Mouse (Mus musculus) heart, postnatal 0 days (tissue): Measurements from ENCODE around the gene Angptl2. TPM values are rescaled to one million over a fixed set of nuclear protein-coding genes. Genes with fewer than 3 reads are reported as not detected.

Experiments
- ATAC-seq: fragments of 200-750 bp; cut with Nextera tagmentation; 2 replicates; pipeline ENCODE4 v1.8.0; 2017; ENCODE audit warnings: low read depth, moderate number of reproducible peaks, moderate library complexity; ENCODE audit not compliant: insufficient read depth
- DNase-seq: peaks from one replicate; pipeline ENCODE4 v3.0.0-alpha.2; 2016; ENCODE audit warnings: low spot score
- H3K27ac ChIP-seq: fragments of 300-500 bp; sonication (generic); 2 replicates; pipeline ENCODE4 v1.5.1; 2014; ENCODE audit warnings: low read depth, mild to moderate bottlenecking
- H3K27me3 ChIP-seq: fragments of 300-500 bp; sonication (generic); 2 replicates; pipeline ENCODE4 v1.6.1; 2014; ENCODE audit warnings: low read length, mixed read lengths; ENCODE audit not compliant: control insufficient read depth, insufficient read depth
- H3K36me3 ChIP-seq: fragments of 300-500 bp; sonication (generic); replicated peaks from 2 replicates; pipeline ENCODE4 v1.6.1; 2014; ENCODE audit warnings: low read length, mixed read lengths; ENCODE audit not compliant: control insufficient read depth, insufficient read depth
- H3K4me1 ChIP-seq: fragments of 300-500 bp; sonication (generic); 2 replicates; pipeline ENCODE4 v1.6.1; 2014; ENCODE audit warnings: antibody characterized with exemption; ENCODE audit not compliant: control insufficient read depth, insufficient read depth
- H3K4me2 ChIP-seq: fragments of 300-500 bp; sonication (generic); 2 replicates; pipeline ENCODE4 v1.6.1; 2014; ENCODE audit warnings: low read depth, mild to moderate bottlenecking, low read length, moderate library complexity
- H3K4me3 ChIP-seq: fragments of 300-500 bp; sonication (generic); 2 replicates; pipeline ENCODE4 v1.5.1; 2014; ENCODE audit warnings: low read depth, low read length
- H3K9ac ChIP-seq: fragments of 300-500 bp; sonication (generic); replicated peaks from 2 replicates; pipeline ENCODE4 v1.6.1; 2014; ENCODE audit warnings: low read depth, low read length, mixed read lengths
- H3K9me3 ChIP-seq: fragments of 300-500 bp; sonication (generic); replicated peaks from 2 replicates; pipeline ENCODE4 v1.6.1; 2016; ENCODE audit warnings: low read length; ENCODE audit not compliant: control insufficient read depth
- CTCF ChIP-seq: IDR thresholded peaks from 2 replicates; pipeline ENCODE4 v1.5.1; 2016; ENCODE audit warnings: antibody characterized with exemption, control low read depth, low read depth
- EP300 ChIP-seq: IDR thresholded peaks from 2 replicates; pipeline ENCODE4 v1.6.1; 2016; ENCODE audit warnings: antibody characterized with exemption, low read depth
- WGBS: fragments of 180-500 bp; shearing (Covaris S2); extraction: QIAGEN DNeasy Blood & Tissue Kit; methylation state at CpG from one replicate; pipeline ENCODE4 v1.1.7; 2014; 5-methylcytosine and 5-hydroxymethylcytosine counted together
- polyA plus RNA-seq: library from polyadenylated mRNA; unstranded; fragments of >200 nt; fragmentation: Nextera tagmentation; extraction: Ambion mirVana; gene quantifications from 2 replicates; pipeline ENCODE4 v1.2.1, GENCODE M21; 2015
- total RNA-seq: library from RNA; depleted of rRNA; stranded (reverse); fragments of >200 nt; gene quantifications from 2 replicates; pipeline ENCODE4 v1.2.3, GENCODE M21; 2014; ENCODE audit warnings: low replicate concordance

Gene Angptl2
- total and polyA plus RNA-seq, 2 experiments from 2014 or later: 66.5 to 124 TPM

DNA sequence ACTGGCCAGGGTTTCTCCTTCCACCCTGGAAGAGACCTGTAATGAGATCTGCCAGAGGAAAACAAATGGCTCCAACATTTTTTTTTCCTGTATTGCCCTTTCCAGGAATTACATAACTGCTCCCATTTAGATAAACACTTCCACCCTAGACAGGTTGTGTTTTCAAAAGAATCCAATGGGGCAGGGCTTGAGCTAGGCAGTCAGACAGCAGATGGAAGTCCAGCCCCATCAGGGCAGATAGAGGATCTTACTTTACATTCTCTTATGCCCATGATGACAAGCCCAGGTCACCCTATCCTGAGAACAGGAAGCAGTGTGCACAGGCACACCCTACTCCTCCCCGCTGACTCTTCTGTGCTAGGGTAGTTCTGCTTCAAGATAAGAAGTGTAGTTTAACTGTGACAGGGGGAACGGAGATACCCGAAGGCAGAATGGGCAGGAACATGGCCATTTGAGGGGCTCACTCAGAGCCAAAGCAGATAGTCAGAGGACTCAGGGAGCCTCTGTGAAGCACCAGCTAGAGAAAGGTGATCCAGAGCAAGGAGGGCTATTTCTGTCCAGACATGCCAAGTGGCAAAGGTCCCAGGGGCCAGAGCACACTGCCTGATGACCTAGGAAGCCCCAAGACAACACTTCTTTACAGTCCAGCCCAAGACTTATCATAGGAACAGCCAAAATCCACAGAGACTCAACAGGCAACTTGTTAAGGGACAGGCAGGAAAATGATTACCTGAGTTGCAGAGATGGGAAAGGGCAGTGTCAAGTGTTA, 41.1 kb downstream of the Angptl2 start:
- TF ChIP-seq EP300: no peak
- H3K9ac ChIP-seq: no peak overlapping the region
- no peak overlapping the region for H3K27ac ChIP-seq
- no peak for DNase-seq
- no peaks in the 10 kb centered on the region for H3K36me3 ChIP-seq
- H3K4me2 ChIP-seq: no peak overlapping the region
- no peaks in the 10 kb centered on the region for H3K27me3 ChIP-seq
- peaks cover 51% of the 10 kb centered on the region for H3K4me1 ChIP-seq
- no peaks in the 10 kb centered on the region for H3K9me3 ChIP-seq
- no peak for ATAC-seq
- no peak overlapping the region for H3K4me3 ChIP-seq
- 20% methylated on average over 3 of the region's 3 CpGs for WGBS

DNA sequence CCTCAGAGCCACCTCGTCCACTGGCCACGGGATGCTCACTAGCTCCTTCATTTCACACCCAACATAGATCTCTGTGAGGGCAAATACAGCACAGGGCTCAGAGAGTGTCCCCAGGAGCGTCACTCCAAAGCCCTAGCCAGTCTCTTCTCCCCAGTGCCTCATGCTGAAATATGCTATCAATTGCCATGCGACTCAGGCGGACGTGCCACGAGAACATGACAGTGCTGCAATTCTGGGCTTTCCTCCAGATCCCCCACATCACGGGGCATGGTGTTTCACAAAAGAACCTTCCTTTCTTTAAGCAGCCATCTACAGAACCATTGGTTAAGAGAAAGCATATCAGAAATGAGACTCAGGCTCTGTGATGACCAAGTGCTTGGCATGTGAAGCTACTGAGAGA, 44.9 kb downstream of the Angptl2 start:
- Histone ChIP-seq H3K4me3 (no peak overlapping the region), H3K9ac (no peak overlapping the region), H3K4me2 (no peak overlapping the region), H3K36me3 (no peaks in the 10 kb centered on the region), H3K27ac (peak overlapping the region; percentile 32; the same call in 1 of the 2 replicates), H3K27me3 (no peaks in the 10 kb centered on the region), H3K9me3 (no peaks in the 10 kb centered on the region), H3K4me1 (peaks cover 36% of the 10 kb centered on the region)
- DNase-seq (peak; percentile 49), ATAC-seq (peak; percentile 69)
- TF ChIP-seq EP300: peak; percentile 44; the same call in 1 of the 2 replicates
- TF ChIP-seq CTCF: no peak
- 49% methylated on average over 8 of the region's 8 CpGs for WGBS

DNA sequence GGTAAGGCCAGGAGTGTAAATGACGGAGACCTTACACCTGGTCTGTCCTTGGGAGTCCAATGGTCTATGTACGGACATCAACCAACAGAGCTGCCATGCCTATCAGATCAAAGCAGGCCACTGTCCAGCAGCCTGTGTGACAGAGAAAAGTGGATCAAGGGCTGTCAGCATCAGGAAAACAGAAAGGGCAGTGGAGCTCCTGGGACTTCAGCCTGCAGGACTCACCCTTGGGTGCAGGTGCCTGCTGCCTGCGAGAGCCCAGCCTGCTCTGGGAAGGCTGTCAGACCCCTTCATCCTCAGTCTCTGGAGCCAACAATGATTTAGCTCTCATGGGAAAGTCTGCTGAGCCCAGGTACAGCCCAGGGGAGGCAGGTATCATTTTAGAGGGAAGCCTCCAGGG, 45.6 kb downstream of the Angptl2 start:
- Histone ChIP-seq H3K9me3 (no peaks in the 10 kb centered on the region), H3K9ac (no peak overlapping the region), H3K36me3 (no peaks in the 10 kb centered on the region), H3K4me3 (no peak overlapping the region), H3K27ac (no peak overlapping the region), H3K27me3 (no peaks in the 10 kb centered on the region), H3K4me1 (peaks cover 41% of the 10 kb centered on the region), H3K4me2 (no peak overlapping the region)
- TF ChIP-seq CTCF (no peak), EP300 (no peak)
- DNase-seq (no peak), ATAC-seq (no peak)
- WGBS: 92% methylated on average over 3 of the region's 3 CpGs

DNA sequence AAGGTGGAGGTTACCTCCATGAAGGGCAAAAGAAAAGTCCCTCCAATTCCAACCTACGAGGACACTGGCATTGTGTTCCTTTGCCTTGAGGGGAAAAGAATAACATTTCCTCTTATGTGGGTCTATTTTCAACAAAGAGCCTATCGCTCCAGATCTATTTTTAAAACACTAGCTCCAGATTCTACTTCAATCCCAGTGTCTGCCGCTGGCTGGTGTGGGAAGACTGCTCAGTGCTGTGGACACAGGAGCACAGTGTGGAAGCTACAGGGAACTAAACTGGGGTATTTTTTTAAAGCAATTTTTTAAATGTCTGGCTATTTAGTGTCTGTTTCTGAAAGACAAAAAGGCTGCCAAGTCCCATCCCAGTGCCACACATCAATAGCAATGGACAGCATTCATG, 49.9 kb downstream of the Angptl2 start:
- H3K4me3 ChIP-seq: no peak overlapping the region
- no peak for DNase-seq
- H3K4me2 ChIP-seq: 0 out of 2 replicates have a peak overlapping the region, but pooled peaks have one; percentile 15
- no peaks in the 10 kb centered on the region for H3K36me3 ChIP-seq
- H3K4me1 ChIP-seq: peaks cover 48% of the 10 kb centered on the region
- H3K27me3 ChIP-seq: no peaks in the 10 kb centered on the region
- peak overlapping the region; percentile 35; the same call in 1 of the 2 replicates for H3K9ac ChIP-seq
- TF ChIP-seq EP300: no peak
- no peak for TF ChIP-seq CTCF
- ATAC-seq: no peak
- H3K9me3 ChIP-seq: no peaks in the 10 kb centered on the region
- peak overlapping the region; percentile 91 for H3K27ac ChIP-seq
- 11% methylated on average over 3 of the region's 3 CpGs for WGBS

DNA sequence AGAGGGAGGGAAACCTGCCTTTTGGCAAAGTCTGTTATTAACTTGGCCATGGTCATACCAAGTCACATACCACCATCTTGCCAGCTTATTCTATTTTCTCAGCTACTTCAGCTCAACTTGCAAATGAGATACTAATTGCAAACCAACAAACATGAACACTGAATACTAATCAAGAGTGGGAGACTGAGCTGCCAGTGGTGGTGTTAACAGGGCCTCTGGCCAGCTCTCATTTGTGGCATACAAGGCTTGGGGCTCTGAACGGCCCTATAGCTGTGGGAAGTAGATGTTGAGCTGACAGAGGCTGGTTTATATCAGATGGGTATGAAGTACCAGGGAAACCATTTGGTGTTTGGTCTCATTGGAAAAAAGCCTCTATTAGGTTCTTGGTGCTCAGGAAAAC, 51.2 kb downstream of the Angptl2 start:
- WGBS: 34% methylated on average over 1 of the region's 1 CpGs
- Histone ChIP-seq H3K4me3 (no peak overlapping the region), H3K4me2 (no peak overlapping the region), H3K27ac (no peak overlapping the region), H3K36me3 (no peaks in the 10 kb centered on the region), H3K4me1 (peaks cover 50% of the 10 kb centered on the region), H3K9ac (no peak overlapping the region), H3K9me3 (no peaks in the 10 kb centered on the region), H3K27me3 (no peaks in the 10 kb centered on the region)
- ATAC-seq (no peak), DNase-seq (no peak)
- TF ChIP-seq EP300 (no peak), CTCF (no peak)
